Mouse (Mus musculus) limb, embryonic 15.5 days (tissue): ENCODE data around the gene Wbp11. TPM values are rescaled to one million over a fixed set of nuclear protein-coding genes. Genes with fewer than 3 reads are reported as not detected.

Experiments
- ATAC-seq: fragments of 200-750 bp; cut with Nextera tagmentation; 2 replicates; pipeline ENCODE4 v1.8.0; 2017; ENCODE audit warnings: low read depth, moderate TSS enrichment; ENCODE audit not compliant: insufficient number of reproducible peaks, low FRiP score, low TSS enrichment
- H3K27ac ChIP-seq: fragments of 300-500 bp; sonication (generic); 2 replicates; pipeline ENCODE4 v1.5.1; 2015; ENCODE audit warnings: moderate library complexity, mild to moderate bottlenecking, inconsistent platforms
- H3K27me3 ChIP-seq: fragments of 300-500 bp; sonication (generic); 2 replicates; pipeline ENCODE4 v1.6.1; 2015; ENCODE audit warnings: inconsistent platforms
- H3K36me3 ChIP-seq: fragments of 300-500 bp; sonication (generic); 2 replicates; pipeline ENCODE4 v1.6.1; 2015; ENCODE audit warnings: inconsistent platforms
- H3K4me1 ChIP-seq: fragments of 300-500 bp; sonication (generic); 2 replicates; pipeline ENCODE4 v1.6.1; 2015; ENCODE audit warnings: inconsistent platforms
- H3K4me2 ChIP-seq: fragments of 300-500 bp; sonication (generic); 2 replicates; pipeline ENCODE4 v1.6.1; 2015; ENCODE audit warnings: mild to moderate bottlenecking, inconsistent platforms
- H3K4me3 ChIP-seq: fragments of 300-500 bp; sonication (generic); 2 replicates; pipeline ENCODE4 v1.5.1; 2015; ENCODE audit warnings: mild to moderate bottlenecking, inconsistent platforms
- H3K9ac ChIP-seq: fragments of 300-500 bp; sonication (generic); 2 replicates; pipeline ENCODE4 v1.6.1; 2015; ENCODE audit warnings: inconsistent platforms
- H3K9me3 ChIP-seq: fragments of 300-500 bp; sonication (generic); 2 replicates; pipeline ENCODE4 v1.6.1; 2016; ENCODE audit warnings: inconsistent platforms
- WGBS: fragments of 180-500 bp; shearing (Covaris S2); methylation state at CpG from one replicate; pipeline ENCODE4 v1.1.7; 2015; 5-methylcytosine and 5-hydroxymethylcytosine counted together
- polyA plus RNA-seq: library from polyadenylated mRNA; unstranded; fragments of >200 nt; fragmentation: Nextera tagmentation; extraction: Ambion mirVana; gene quantifications from 2 replicates; pipeline ENCODE4 v1.2.1, GENCODE M21; 2015

Wbp11 gene
- polyA plus RNA-seq, 1 experiment from 2014 or later = 90.9 TPM

- Histone ChIP-seq H3K36me3 (no peaks in the 10 kb centered on the region), H3K4me2 (no peak overlapping the region), H3K27ac (no peak overlapping the region), H3K4me1 (peaks cover 7% of the 10 kb centered on the region), H3K9ac (no peak overlapping the region), H3K4me3 (no peak overlapping the region), H3K9me3 (no peaks in the 10 kb centered on the region), H3K27me3 (no peaks in the 10 kb centered on the region)
- no peak for ATAC-seq
- WGBS = 68% methylated on average over 5 of the region's 5 CpGs
These were observed 3.7 kb upstream of the Wbp11 start for GRCm38 (mm10) chr6:136831712-136832111.

- WGBS = 35% methylated on average over 4 of the region's 4 CpGs
- H3K4me3 ChIP-seq = peak overlapping the region; percentile 84
- H3K4me1 ChIP-seq = peaks cover 7% of the 10 kb centered on the region
- H3K27me3 ChIP-seq = no peaks in the 10 kb centered on the region
- ATAC-seq = no peak
- no peaks in the 10 kb centered on the region for H3K9me3 ChIP-seq
- peak overlapping the region; percentile 53 for H3K4me2 ChIP-seq
- peaks cover 18% of the 10 kb centered on the region for H3K36me3 ChIP-seq
- H3K9ac ChIP-seq = 0 out of 2 replicates have a peak overlapping the region, but pooled peaks have one; percentile 37
- H3K27ac ChIP-seq = peak overlapping the region; percentile 86
These were observed 648 bp upstream of the Wbp11 start for GRCm38 (mm10) chr6:136828681-136829080.

GRCm38 (mm10) chr6:136827516-136827880, 535 bp downstream of the Wbp11 start, which contains the start of gene BC049715:
BC049715 (plus strand) TSS chr6:136827626.
- H3K4me2 ChIP-seq = peak within 1 kb of the TSS; percentile 56
- no peaks in the 10 kb centered on the region for H3K27me3 ChIP-seq
- peaks cover 25% of the 10 kb centered on the region for H3K36me3 ChIP-seq

GRCm38 (mm10) chr6:136827116-136827515, 917 bp downstream of the Wbp11 start:
- Histone ChIP-seq H3K4me1 (peaks cover 7% of the 10 kb centered on the region), H3K4me2 (peak overlapping the region; percentile 56), H3K4me3 (peak overlapping the region; percentile 84), H3K27ac (peak overlapping the region; percentile 78; the same call in 1 of the 2 replicates), H3K27me3 (no peaks in the 10 kb centered on the region), H3K9ac (peak overlapping the region; percentile 90), H3K36me3 (peaks cover 29% of the 10 kb centered on the region), H3K9me3 (no peaks in the 10 kb centered on the region)
- no peak for ATAC-seq
- WGBS = 12% methylated on average over 7 of the region's 7 CpGs

More at GRCm38 (mm10) chr6:136827516-136827880, 535 bp downstream of the Wbp11 start, which contains the start of gene BC049715:
- Histone ChIP-seq H3K9me3 (no peaks in the 10 kb centered on the region), H3K4me3 (peak within 1 kb of the TSS; percentile 84), H3K4me1 (peaks cover 7% of the 10 kb centered on the region), H3K27ac (peak within 1 kb of the TSS; percentile 86), H3K9ac (peak within 1 kb of the TSS; percentile 90)
- under 1% methylated on average over 34 of the region's 34 CpGs for WGBS
- no peak for ATAC-seq

GRCm38 (mm10) chr6:136824987-136825386, 3.0 kb downstream of the Wbp11 start:
- ATAC-seq = no peak
- Histone ChIP-seq H3K9me3 (no peaks in the 10 kb centered on the region), H3K27ac (no peak overlapping the region), H3K27me3 (no peaks in the 10 kb centered on the region), H3K9ac (no peak overlapping the region), H3K4me2 (no peak overlapping the region), H3K4me1 (peaks cover 7% of the 10 kb centered on the region), H3K4me3 (no peak overlapping the region), H3K36me3 (peaks cover 50% of the 10 kb centered on the region)
- 93% methylated on average over 8 of the region's 8 CpGs for WGBS

- Histone ChIP-seq H3K9ac (no peak overlapping the region), H3K4me1 (no peaks in the 10 kb centered on the region), H3K36me3 (peaks cover 88% of the 10 kb centered on the region), H3K4me3 (no peak overlapping the region), H3K4me2 (no peak overlapping the region), H3K9me3 (no peaks in the 10 kb centered on the region), H3K27me3 (no peaks in the 10 kb centered on the region), H3K27ac (no peak overlapping the region)
- 93% methylated on average over 18 of the region's 18 CpGs for WGBS
- no peak for ATAC-seq
These were observed 6.9 kb downstream of the Wbp11 start for GRCm38 (mm10) chr6:136821086-136821485.

GRCm38 (mm10) chr6:136820381-136820780, 7.7 kb downstream of the Wbp11 start:
- ATAC-seq = no peak
- peaks cover 90% of the 10 kb centered on the region for H3K36me3 ChIP-seq
- H3K27me3 ChIP-seq = no peaks in the 10 kb centered on the region
- no peak overlapping the region for H3K27ac ChIP-seq
- 94% methylated on average over 21 of the region's 21 CpGs for WGBS
- no peak overlapping the region for H3K4me2 ChIP-seq
- H3K4me1 ChIP-seq = no peaks in the 10 kb centered on the region
- H3K9ac ChIP-seq = no peak overlapping the region
- no peaks in the 10 kb centered on the region for H3K9me3 ChIP-seq
- H3K4me3 ChIP-seq = no peak overlapping the region

- Histone ChIP-seq H3K4me2 (no peak overlapping the region), H3K9me3 (no peaks in the 10 kb centered on the region), H3K4me3 (no peak overlapping the region), H3K27ac (no peak overlapping the region), H3K36me3 (peaks cover 92% of the 10 kb centered on the region), H3K4me1 (no peaks in the 10 kb centered on the region), H3K9ac (no peak overlapping the region), H3K27me3 (no peaks in the 10 kb centered on the region)
- WGBS = 91% methylated on average over 3 of the region's 3 CpGs
- no peak for ATAC-seq
These were observed 10.5 kb downstream of the Wbp11 start for GRCm38 (mm10) chr6:136817549-136817948.

GRCm38 (mm10) chr6:136816826-136817225, 11.2 kb downstream of the Wbp11 start:
- WGBS = 92% methylated on average over 21 of the region's 21 CpGs
- Histone ChIP-seq H3K9me3 (no peaks in the 10 kb centered on the region), H3K4me3 (no peak overlapping the region), H3K27ac (no peak overlapping the region), H3K36me3 (peaks cover 91% of the 10 kb centered on the region), H3K27me3 (no peaks in the 10 kb centered on the region), H3K4me1 (no peaks in the 10 kb centered on the region), H3K4me2 (no peak overlapping the region), H3K9ac (no peak overlapping the region)
- no peak for ATAC-seq

- Histone ChIP-seq H3K9ac (no peak overlapping the region), H3K4me1 (no peaks in the 10 kb centered on the region), H3K4me2 (no peak overlapping the region), H3K36me3 (peaks cover 79% of the 10 kb centered on the region), H3K9me3 (no peaks in the 10 kb centered on the region), H3K4me3 (no peak overlapping the region), H3K27me3 (no peaks in the 10 kb centered on the region), H3K27ac (no peak overlapping the region)
- 93% methylated on average over 7 of the region's 7 CpGs for WGBS
- no peak for ATAC-seq
These were observed 12.7 kb downstream of the Wbp11 start for GRCm38 (mm10) chr6:136815381-136815780.

GRCm38 (mm10) chr6:136813117-136813516, 14.9 kb downstream of the Wbp11 start:
- H3K4me3 ChIP-seq = no peak overlapping the region
- peaks cover 58% of the 10 kb centered on the region for H3K36me3 ChIP-seq
- no peaks in the 10 kb centered on the region for H3K9me3 ChIP-seq
- H3K27me3 ChIP-seq = no peaks in the 10 kb centered on the region
- no peak overlapping the region for H3K4me2 ChIP-seq
- H3K27ac ChIP-seq = no peak overlapping the region
- H3K4me1 ChIP-seq = peaks cover 13% of the 10 kb centered on the region
- no peak for ATAC-seq
- no peak overlapping the region for H3K9ac ChIP-seq
- WGBS = 31% methylated on average over 4 of the region's 4 CpGs

GRCm38 (mm10) chr6:136811196-136811595, 16.8 kb downstream of the Wbp11 start:
- Histone ChIP-seq H3K9me3 (no peaks in the 10 kb centered on the region), H3K4me3 (no peak overlapping the region), H3K4me2 (no peak overlapping the region), H3K27ac (no peak overlapping the region), H3K27me3 (no peaks in the 10 kb centered on the region), H3K4me1 (peaks cover 24% of the 10 kb centered on the region), H3K36me3 (peaks cover 39% of the 10 kb centered on the region), H3K9ac (no peak overlapping the region)
- no peak for ATAC-seq
- WGBS = 85% methylated on average over 10 of the region's 10 CpGs

- H3K36me3 ChIP-seq = peaks cover 26% of the 10 kb centered on the region
- H3K27me3 ChIP-seq = no peaks in the 10 kb centered on the region
- H3K4me2 ChIP-seq = peak overlapping the region; percentile 90
- H3K4me3 ChIP-seq = peak overlapping the region; percentile 91
- no peaks in the 10 kb centered on the region for H3K9me3 ChIP-seq
- ATAC-seq = no peak
- H3K27ac ChIP-seq = no peak overlapping the region
- peaks cover 24% of the 10 kb centered on the region for H3K4me1 ChIP-seq
- 73% methylated on average over 13 of the region's 13 CpGs for WGBS
- no peak overlapping the region for H3K9ac ChIP-seq
These were observed 18.4 kb downstream of the Wbp11 start for GRCm38 (mm10) chr6:136809673-136810072.
